Mouse (Mus musculus) CH12.LX (cell line): ENCODE measurements around the gene Slfn14. TPM values are rescaled to one million over a fixed set of nuclear protein-coding genes. Genes with fewer than 3 reads are reported as not detected.

Experiments used
- DNase-seq: peaks from one replicate; pipeline ENCODE4 v3.0.0-alpha.2; 2013; ENCODE audit errors: extremely low read depth
- H3K27ac ChIP-seq: 2 replicates; pipeline ENCODE4 v1.5.1; 2012; ENCODE audit warnings: low read depth, mild to moderate bottlenecking, control low read depth, moderate library complexity; ENCODE audit not compliant: insufficient read depth
- H3K27me3 ChIP-seq: replicated peaks from 2 replicates; pipeline ENCODE3; 2012; ENCODE audit warnings: inconsistent platforms
- H3K36me3 ChIP-seq, 2 experiments: replicated peaks in 1 of 2; 2 replicates each; pipeline versions ENCODE3 to v1.6.1; 2012; ENCODE audit warnings: inconsistent platforms in 1 of 2, low read length in 1 of 2, mild to moderate bottlenecking in 1 of 2, mixed read lengths in 1 of 2, moderate library complexity in 1 of 2; ENCODE audit not compliant: control insufficient read depth in 1 of 2, insufficient read depth in 1 of 2
- H3K4me1 ChIP-seq, 2 experiments: 2 replicates each; pipeline ENCODE4 v1.6.1; 2012; ENCODE audit warnings: inconsistent platforms in 1 of 2, moderate library complexity in 1 of 2; ENCODE audit not compliant: insufficient read depth in 2 of 2, control insufficient read depth in 1 of 2
- H3K4me2 ChIP-seq: 2 replicates; pipeline ENCODE4 v1.6.1; 2012; ENCODE audit warnings: low read depth, mild to moderate bottlenecking, control low read depth; ENCODE audit not compliant: poor library complexity, insufficient read depth, severe bottlenecking
- H3K4me3 ChIP-seq, 3 experiments: fragments of 150-350 bp in 1 of 3; sonication (generic) in 1 of 3; replicated peaks in 1 of 3; 2 replicates each; pipeline versions ENCODE3 to v1.5.1; 2011 to 2012; ENCODE audit warnings: low read depth in 2 of 3, low read length in 2 of 3, mild to moderate bottlenecking in 2 of 3, moderate library complexity in 2 of 3, control low read depth in 1 of 3, improper control_type of control experiment in 1 of 3, inconsistent platforms in 1 of 3, mixed read lengths in 1 of 3; ENCODE audit not compliant: poor library complexity in 1 of 3
- H3K79me2 ChIP-seq: replicated peaks from 2 replicates; pipeline ENCODE4 v1.6.1; 2012; ENCODE audit warnings: mild to moderate bottlenecking, moderate library complexity; ENCODE audit not compliant: control insufficient read depth, poor library complexity, insufficient read depth, severe bottlenecking; ENCODE audit errors: extremely low read depth
- H3K9ac ChIP-seq: 2 replicates; pipeline ENCODE4 v1.6.1; 2012; ENCODE audit warnings: low read depth, mild to moderate bottlenecking, control low read depth, moderate library complexity; ENCODE audit not compliant: insufficient read depth
- H3K9me3 ChIP-seq: replicated peaks from 2 replicates; pipeline ENCODE3; 2012; ENCODE audit warnings: low read length, inconsistent platforms, mixed read lengths
- CHD2 ChIP-seq: IDR thresholded peaks from 2 replicates; pipeline ENCODE4 v1.6.1; 2011; ENCODE audit warnings: low read length, improper control_type of control experiment
- CTCF ChIP-seq, 2 experiments: IDR thresholded peaks in 1 of 2; conservative IDR thresholded peaks in 1 of 2; 2 replicates each; pipeline ENCODE4 v1.5.1; 2011 to 2012; ENCODE audit warnings: low read depth in 2 of 2, low read length in 2 of 2, improper control_type of control experiment in 1 of 2, inconsistent platforms in 1 of 2, mild to moderate bottlenecking in 1 of 2, moderate library complexity in 1 of 2
- ETS1 ChIP-seq: conservative IDR thresholded peaks from 2 replicates; pipeline ENCODE4 v1.6.1; 2012; ENCODE audit warnings: low read depth, mild to moderate bottlenecking, inconsistent platforms, low read length, improper control_type of control experiment, moderate library complexity
- GABPA ChIP-seq: IDR thresholded peaks from 2 replicates; pipeline ENCODE4 v1.6.1; 2012; ENCODE audit warnings: low read depth, low read length, improper control_type of control experiment, inconsistent platforms; ENCODE audit not compliant: insufficient replicate concordance
- JUND ChIP-seq: conservative IDR thresholded peaks from 2 replicates; pipeline ENCODE4 v1.6.1; 2011; ENCODE audit warnings: low read depth, low read length, improper control_type of control experiment
- MAX ChIP-seq: IDR thresholded peaks from 2 replicates; pipeline ENCODE4 v1.6.1; 2011; ENCODE audit warnings: low read length, improper control_type of control experiment
- MEF2A ChIP-seq: IDR thresholded peaks from 2 replicates; pipeline ENCODE4 v1.6.1; 2014; ENCODE audit warnings: low read depth, mild to moderate bottlenecking, inconsistent platforms, low read length, improper control_type of control experiment, borderline replicate concordance
- PAX5 ChIP-seq: IDR thresholded peaks from 2 replicates; pipeline ENCODE4 v1.6.1; 2012; ENCODE audit warnings: low read length, inconsistent platforms, mixed read lengths
- POLR2A ChIP-seq: IDR thresholded peaks from 2 replicates; pipeline ENCODE4 v1.6.1; 2011; ENCODE audit warnings: low read depth, mild to moderate bottlenecking, improper control_type of control experiment, low read length
- POLR2AphosphoS2 ChIP-seq: IDR thresholded peaks from 2 replicates; pipeline ENCODE4 v1.6.1; 2011; ENCODE audit warnings: low read depth, low read length, improper control_type of control experiment
- RAD21 ChIP-seq: IDR thresholded peaks from 2 replicates; pipeline ENCODE4 v1.6.1; 2011; ENCODE audit warnings: low read depth, mild to moderate bottlenecking, low read length, improper control_type of control experiment, moderate library complexity
- SMC3 ChIP-seq: IDR thresholded peaks from 2 replicates; pipeline ENCODE4 v1.6.1; 2011; ENCODE audit warnings: low read depth, low read length, improper control_type of control experiment
- TBP ChIP-seq: conservative IDR thresholded peaks from 2 replicates; pipeline ENCODE4 v1.6.1; 2011; ENCODE audit warnings: low read depth, low read length, improper control_type of control experiment
- ZKSCAN1 ChIP-seq: IDR thresholded peaks from 2 replicates; pipeline ENCODE4 v1.6.1; 2012; ENCODE audit warnings: low read depth, inconsistent platforms, low read length, improper control_type of control experiment, borderline replicate concordance
- dilution Hi-C: fragments of 300-500 bp; cut with MboI; formaldehyde crosslinking; loops from 2 replicates; pipeline ENCODE4 v1.14.3; 2020; ENCODE audit warnings: low sequenced_read_pairs; ENCODE audit not compliant: extremely low pct_unique_long_range_greater_than_20kb, extremely low pct_ligation_motif_present
- in situ Hi-C: fragments of 300-500 bp; cut with MboI; formaldehyde crosslinking; loops from 3 replicates; pipeline ENCODE4 v1.14.3; 2019; ENCODE audit warnings: low sequenced_read_pairs, low pct_ligation_motif_present, low pct_unique_long_range_greater_than_20kb, mixed read lengths
- polyA plus RNA-seq: library from polyadenylated mRNA; unstranded; fragments of >175 nt; gene quantifications from 2 replicates; pipeline ENCODE4 v1.2.1, GENCODE M21; 2012; ENCODE audit warnings: low read depth; ENCODE audit not compliant: insufficient read length
- total RNA-seq, 2 experiments: library from RNA; depleted of rRNA; stranded (reverse); fragments of 300-350 nt in 1 of 2; fragments of >200 nt in 1 of 2; gene quantifications; 2 replicates each; pipeline ENCODE4 v1.2.3; 2012 to 2014

Slfn14 gene
- total and polyA plus RNA-seq, 3 experiments, result not detected

DNA sequence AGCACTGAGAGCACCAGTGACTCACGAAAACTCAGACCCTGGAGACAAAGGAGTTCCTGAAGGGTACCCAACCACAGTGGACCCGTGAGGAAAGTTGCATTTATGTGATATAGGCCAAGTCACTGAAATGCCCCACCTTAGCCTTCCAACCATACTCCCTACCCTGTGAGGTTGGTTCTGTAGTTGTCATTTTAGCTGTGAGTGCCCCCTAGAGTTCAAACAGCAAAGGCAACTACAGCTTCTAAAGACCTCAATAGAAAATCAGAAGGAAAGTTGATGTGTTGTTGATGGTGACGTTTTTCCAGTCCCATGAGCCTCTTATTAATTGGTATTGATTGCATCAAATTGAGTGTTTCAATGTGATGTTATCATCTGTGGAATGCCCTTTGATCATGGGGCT is 55.6 kb downstream of the Slfn14 start:
- dilution Hi-C loops, result no loop called here
- H3K9me3 ChIP-seq, result no peaks in the 10 kb centered on the region
- no peaks in the 10 kb centered on the region for H3K27me3 ChIP-seq
- no peak overlapping the region for H3K9ac ChIP-seq
- no peak overlapping the region for H3K27ac ChIP-seq
- DNase-seq, result peak; percentile 68
- H3K4me3 ChIP-seq, result no peak overlapping the region
- peaks cover 59% of the 10 kb centered on the region for H3K79me2 ChIP-seq
- in situ Hi-C loops, result no loop called here
- TF ChIP-seq MAX (no peak), RAD21 (peak; percentile 68), SMC3 (peak; percentile 35), CTCF (conservative IDR thresholded peaks at IDR 0.05 in 1 of 2, IDR thresholded peaks at IDR 0.05 in 1 of 2; ENCODE audit: low read depth in 2 of 2, low read length in 2 of 2) (peak; percentile 58 to 85; a peak in 3 of 4 replicates), MEF2A (no peak)
- H3K4me1 ChIP-seq, result peaks cover 10 to 54% of the 10 kb centered on the region in 2 experiments
- H3K36me3 ChIP-seq, result peaks cover 50 to 62% of the 10 kb centered on the region in 2 experiments
- no peak overlapping the region for H3K4me2 ChIP-seq

DNA sequence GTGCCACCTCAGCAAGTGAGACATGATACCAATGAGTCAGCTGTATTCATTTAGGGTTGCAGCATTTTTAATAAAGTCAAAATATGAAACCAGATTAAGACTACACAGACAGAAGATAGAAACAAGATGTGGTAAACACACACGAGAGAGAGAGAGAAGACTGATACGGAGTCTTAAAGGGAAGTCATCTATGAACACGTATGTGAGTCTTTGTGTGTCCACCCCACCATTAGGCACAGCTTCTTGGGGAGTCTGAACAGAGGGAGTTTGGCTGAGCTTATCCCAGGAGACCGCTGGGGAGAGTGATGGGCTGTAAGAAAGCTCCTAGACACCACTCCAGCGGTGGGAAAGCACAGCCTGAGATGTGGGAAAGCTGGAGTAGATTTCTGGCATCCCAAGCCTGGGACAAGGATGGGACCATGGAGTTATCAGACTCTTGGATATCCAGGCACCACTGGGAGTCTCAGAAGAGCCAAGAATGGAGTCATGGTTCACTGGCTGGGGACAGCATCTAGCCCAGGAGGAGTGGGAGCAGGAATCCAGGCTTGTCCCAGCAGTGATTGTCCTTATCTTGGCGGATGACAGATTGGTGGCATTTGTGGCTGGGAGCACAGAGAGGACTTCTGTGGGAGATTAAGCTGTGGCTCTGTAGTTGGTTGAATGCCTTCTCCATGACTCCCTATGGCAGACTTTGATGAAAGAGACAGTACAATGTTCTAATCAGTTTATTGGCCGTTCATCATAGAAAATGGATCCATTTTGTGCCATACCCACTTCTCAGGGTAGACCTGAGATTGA is 58.4 kb downstream of the Slfn14 start:
- Histone ChIP-seq H3K4me2 (no peak overlapping the region), H3K9ac (no peak overlapping the region), H3K27ac (peak overlapping the region; percentile 38; the same call in 1 of the 2 replicates), H3K27me3 (no peaks in the 10 kb centered on the region), H3K4me3 (no peak overlapping the region), H3K4me1 (peaks cover 10 to 51% of the 10 kb centered on the region in 2 experiments), H3K79me2 (peaks cover 62% of the 10 kb centered on the region), H3K9me3 (no peaks in the 10 kb centered on the region), H3K36me3 (peaks cover 50 to 65% of the 10 kb centered on the region in 2 experiments)
- in situ Hi-C loops (no loop called here), dilution Hi-C loops (no loop called here)
- DNase-seq, result no peak
- TF ChIP-seq PAX5, result no peak
- TF ChIP-seq POLR2A, result peak; percentile 25; the same call in 1 of the 2 replicates
- TF ChIP-seq TBP, result no peak
- TF ChIP-seq POLR2AphosphoS2, result peak; percentile 94
- TF ChIP-seq ETS1, result no peak
- no peak for TF ChIP-seq JUND
- 0 out of 2 replicates have a peak, but pooled peaks have one; percentile 32 for TF ChIP-seq CHD2
- TF ChIP-seq ZKSCAN1, result no peak
- TF ChIP-seq GABPA, result no peak
